23 mouse cellular contexts compared by ENCODE assay signal in genomic region chrX:77617368-77618144, GRCm38 (mm10).
DNase-seq lines count a peak whose midpoint lies in the region; ATAC-seq and TF ChIP-seq lines count a peak whose summit lies in the region.
"Had no signal": no experiment of that assay in that cellular context is flagged by ENCODE, and none has a peak within 500 bp of the region (broad histone marks: within the 10 kb centered on the region; RNA-seq: fewer than 3 reads in every experiment).

No protein-coding gene starts in this region.

- ATAC-seq in heart, embryonic 13.5 days (ENCODE audit: extremely low read depth, insufficient number of reproducible peaks, low FRiP score, low TSS enrichment): no peak
- ATAC-seq in heart, postnatal 0 days (ENCODE audit: insufficient read depth, low read depth): peak; percentile 63; the same call in 1 of the 2 replicates
- ATAC-seq: forebrain, embryonic 15.5 days; inflammation-experienced regulatory T-cells, adult 6 months had no signal

- peaks cover 32% of the 10 kb centered on the region for H3K4me1 ChIP-seq in heart, embryonic 13.5 days
- H3K4me1 ChIP-seq in heart, postnatal 0 days (ENCODE audit: control insufficient read depth, insufficient read depth): no peaks in the 10 kb centered on the region; the same call in 1 of the 2 replicates
- H3K4me1 ChIP-seq: embryonic facial prominence, embryonic 12.5 days; forebrain, embryonic 15.5 days; midbrain, embryonic 12.5 days; neural tube, embryonic 12.5 days had no signal

- H3K4me2 ChIP-seq in heart, embryonic 13.5 days: peak overlapping the region; percentile 20
- no peak overlapping the region for H3K4me2 ChIP-seq in heart, postnatal 0 days (ENCODE audit: low read depth, low read length)
- H3K4me2 ChIP-seq: embryonic facial prominence, embryonic 12.5 days; forebrain, embryonic 15.5 days; hindbrain, embryonic 13.5 days; midbrain, embryonic 12.5 days; neural tube, embryonic 12.5 days had no signal

- H3K9ac ChIP-seq in heart, embryonic 13.5 days: peak overlapping the region; percentile 44; the same call in 1 of the 2 replicates
- H3K9ac ChIP-seq in heart, postnatal 0 days (replicated peaks; ENCODE audit: low read depth, low read length): no peak overlapping the region
- H3K9ac ChIP-seq: embryonic facial prominence, embryonic 12.5 days; forebrain, embryonic 15.5 days; hindbrain, embryonic 13.5 days; liver, embryonic 14.5 days; midbrain, embryonic 12.5 days; neural tube, embryonic 12.5 days had no signal

- no peaks in the 10 kb centered on the region for H3K9me3 ChIP-seq in heart, embryonic 13.5 days
- H3K9me3 ChIP-seq in heart, postnatal 0 days (replicated peaks; ENCODE audit: control insufficient read depth, low read length): no peaks in the 10 kb centered on the region
- H3K9me3 ChIP-seq: embryonic facial prominence, embryonic 12.5 days; forebrain, embryonic 15.5 days; hindbrain, embryonic 13.5 days; midbrain, embryonic 12.5 days; neural tube, embryonic 12.5 days had no signal

- DNase-seq in gastrocnemius, adult 18-20 months (ENCODE audit: low spot score): peak; percentile 18
- DNase-seq in gastrocnemius, adult 8-10 months (ENCODE audit: low spot score in 2 of 2): no peak
- DNase-seq in heart, adult 18-20 months: no peak
- peak; percentile 36 for DNase-seq in 416B (ENCODE audit: low read depth)
- DNase-seq in heart, postnatal 0 days (ENCODE audit: low spot score): peak; percentile 45
- no peak for DNase-seq in ovary, adult 18-20 months (ENCODE audit: low spot score)
- DNase-seq in frontal cortex, adult 2 months (ENCODE audit: extremely low spot score in 1 of 2, low spot score in 1 of 2): no peak
- DNase-seq: adrenal gland, adult 8-10 months; cerebellum, adult 9-11 months; gastrocnemius, postnatal 25 days; kidney, adult 8-10 months; kidney, postnatal 14 days; lung, postnatal 10 days; spleen, adult 18-20 months; thymus, adult 18-20 months had no signal

- H3K4me3 ChIP-seq in heart, embryonic 13.5 days: no peak overlapping the region
- H3K4me3 ChIP-seq in heart, postnatal 0 days (ENCODE audit: low read depth, low read length): no peak overlapping the region
- H3K4me3 ChIP-seq: embryonic facial prominence, embryonic 12.5 days; forebrain, embryonic 15.5 days; hindbrain, embryonic 13.5 days; midbrain, embryonic 12.5 days; neural tube, embryonic 12.5 days had no signal

- TF ChIP-seq CTCF in heart, postnatal 0 days (IDR thresholded peaks at IDR 0.05; ENCODE audit: low read depth): no peak

- no peaks in the 10 kb centered on the region for H3K36me3 ChIP-seq in heart, embryonic 13.5 days
- H3K36me3 ChIP-seq in heart, postnatal 0 days (replicated peaks; ENCODE audit: control insufficient read depth, insufficient read depth, low read length): no peaks in the 10 kb centered on the region
- H3K36me3 ChIP-seq: embryonic facial prominence, embryonic 12.5 days; forebrain, embryonic 15.5 days; hindbrain, embryonic 13.5 days; midbrain, embryonic 12.5 days; neural tube, embryonic 12.5 days had no signal

- H3K27me3 ChIP-seq in heart, embryonic 13.5 days (replicated peaks): no peaks in the 10 kb centered on the region
- H3K27me3 ChIP-seq in heart, postnatal 0 days (ENCODE audit: control insufficient read depth, insufficient read depth, low read length): no peaks in the 10 kb centered on the region
- H3K27me3 ChIP-seq: embryonic facial prominence, embryonic 12.5 days; forebrain, embryonic 15.5 days; hindbrain, embryonic 13.5 days; midbrain, embryonic 12.5 days; neural tube, embryonic 12.5 days had no signal

- WGBS in heart, embryonic 13.5 days: 49% methylated on average over 6 of the region's 6 CpGs
- WGBS in heart, postnatal 0 days: 30% methylated on average over 6 of the region's 6 CpGs

- no peak for TF ChIP-seq EP300 in heart, postnatal 0 days (IDR thresholded peaks at IDR 0.05; ENCODE audit: low read depth)

- H3K27ac ChIP-seq in heart, embryonic 13.5 days (replicated peaks): peak overlapping the region; percentile 84
- H3K27ac ChIP-seq in heart, postnatal 0 days (ENCODE audit: low read depth): peak overlapping the region; percentile 78
- H3K27ac ChIP-seq: embryonic facial prominence, embryonic 12.5 days; forebrain, embryonic 15.5 days; hindbrain, embryonic 13.5 days; liver, embryonic 14.5 days; midbrain, embryonic 12.5 days; neural tube, embryonic 12.5 days had no signal

Comparison
In these comparisons a context has a peak if more than half of its experiments do, and no peak if none do; other contexts are left out.
1. DNase-seq: peak in gastrocnemius, adult 18-20 months (single experiment), 416B (single experiment) and heart, postnatal 0 days (single experiment); none in gastrocnemius, adult 8-10 months (0 of 2), heart, adult 18-20 months (0 of 2), ovary, adult 18-20 months (single experiment) and frontal cortex, adult 2 months (0 of 2).